Mouse (Mus musculus) stomach, embryonic 16.5 days (tissue): Measurements from ENCODE around the gene Hist1h3i. TPM values are rescaled to one million over a fixed set of nuclear protein-coding genes. Genes with fewer than 3 reads are reported as not detected.
"Not testable (repeated sequence)": the region's sequence is repeated elsewhere in the genome, so short reads cannot be mapped to it uniquely, and the experiment has no call there.

Experiments used
- ATAC-seq: fragments of 200-750 bp; cut with Nextera tagmentation; 2 replicates; pipeline ENCODE4 v1.8.0; 2017; ENCODE audit warnings: moderate number of reproducible peaks, moderate TSS enrichment; ENCODE audit not compliant: insufficient read depth, low FRiP score
- H3K27ac ChIP-seq: fragments of 300-500 bp; sonication (generic); 2 replicates; pipeline ENCODE4 v1.5.1; 2014; ENCODE audit warnings: low read length
- H3K27me3 ChIP-seq: fragments of 300-500 bp; sonication (generic); 2 replicates; pipeline ENCODE4 v1.6.1; 2014; ENCODE audit warnings: low read length, control low read depth, mixed read lengths; ENCODE audit not compliant: control insufficient read depth, insufficient read depth
- H3K36me3 ChIP-seq: fragments of 300-500 bp; sonication (generic); 2 replicates; pipeline ENCODE4 v1.6.1; 2014; ENCODE audit warnings: low read length; ENCODE audit not compliant: control insufficient read depth, insufficient read depth
- H3K4me1 ChIP-seq: fragments of 300-500 bp; sonication (generic); 2 replicates; pipeline ENCODE4 v1.6.1; 2014; ENCODE audit warnings: low read length, control low read depth, mixed read lengths; ENCODE audit not compliant: control insufficient read depth, insufficient read depth
- H3K4me2 ChIP-seq: fragments of 300-500 bp; sonication (generic); 2 replicates; pipeline ENCODE4 v1.6.1; 2014; ENCODE audit warnings: low read depth, low read length, mixed read lengths
- H3K4me3 ChIP-seq: fragments of 300-500 bp; sonication (generic); replicated peaks from 2 replicates; pipeline ENCODE4 v1.5.1; 2014; ENCODE audit warnings: mild to moderate bottlenecking, low read length
- H3K9ac ChIP-seq: fragments of 300-500 bp; sonication (generic); 2 replicates; pipeline ENCODE4 v1.6.1; 2014; ENCODE audit warnings: low read length
- H3K9me3 ChIP-seq: fragments of 300-500 bp; sonication (generic); replicated peaks from 2 replicates; pipeline ENCODE4 v1.6.1; 2016; ENCODE audit warnings: low read length, control low read depth; ENCODE audit not compliant: control insufficient read depth
- WGBS: fragments of 180-500 bp; shearing (Covaris S2); extraction: QIAGEN DNeasy Blood & Tissue Kit; methylation state at CpG from one replicate; pipeline ENCODE4 v1.1.7; 2014; 5-methylcytosine and 5-hydroxymethylcytosine counted together
- polyA plus RNA-seq: library from polyadenylated mRNA; unstranded; fragments of >200 nt; fragmentation: Nextera tagmentation; extraction: Ambion mirVana; gene quantifications from 2 replicates; pipeline ENCODE4 v1.2.1, GENCODE M21; 2015

Hist1h3i gene
- polyA plus RNA-seq, 1 experiment from 2014 or later: 94.5 TPM

DNA sequence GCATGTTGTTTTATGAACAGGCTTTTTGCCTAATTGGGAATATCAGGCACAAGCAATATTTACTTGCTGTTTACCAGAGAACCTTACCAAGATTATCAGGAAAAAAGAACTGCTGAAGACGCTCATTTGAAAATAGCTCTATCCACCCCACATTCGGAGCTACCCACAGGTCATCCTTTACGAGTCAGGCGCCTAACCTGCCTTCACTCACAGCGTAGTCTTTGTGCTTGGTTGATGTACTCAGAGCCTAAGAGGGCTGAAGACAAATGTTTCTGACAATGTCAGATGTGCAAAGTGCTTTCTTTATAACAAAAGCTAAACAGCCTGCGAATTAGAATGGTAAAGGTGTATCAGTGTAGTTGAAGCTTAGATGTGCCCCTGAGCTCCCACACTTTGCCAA is 1.1 kb upstream of the Hist1h3i start:
- WGBS: 30% methylated on average over 6 of the region's 6 CpGs
- Histone ChIP-seq H3K36me3 (no peaks in the 10 kb centered on the region), H3K9me3 (no peaks in the 10 kb centered on the region), H3K4me2 (peak overlapping the region; percentile 62), H3K9ac (peak overlapping the region; percentile 64), H3K4me3 (peak overlapping the region; percentile 40), H3K27me3 (no peaks in the 10 kb centered on the region), H3K27ac (peak overlapping the region; percentile 91), H3K4me1 (peaks cover 41% of the 10 kb centered on the region)
- no peak for ATAC-seq

DNA sequence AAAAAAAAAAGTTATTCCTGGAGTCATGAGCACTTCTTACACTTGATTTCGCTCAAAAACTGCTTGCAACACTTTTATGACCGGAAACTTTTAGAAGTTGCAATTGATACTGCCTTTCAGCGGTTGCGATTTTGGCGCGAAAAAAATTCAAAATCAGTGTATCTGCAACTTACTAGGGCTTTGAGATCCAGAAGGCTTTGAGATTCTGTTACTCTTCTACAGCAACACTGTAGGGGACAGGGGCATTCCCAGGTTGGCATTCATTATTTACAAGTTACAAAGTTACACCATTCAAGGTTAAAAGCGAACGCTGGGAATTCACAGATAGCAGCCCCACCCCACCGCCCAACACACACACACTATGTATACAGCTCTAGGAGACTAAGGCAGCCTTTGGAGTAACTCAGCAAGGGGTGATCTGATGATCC is 578 bp upstream of the Hist1h3i start:
- H3K4me3 ChIP-seq: peak overlapping the region; percentile 40
- H3K27ac ChIP-seq: peak overlapping the region; percentile 91
- peak overlapping the region; percentile 64 for H3K9ac ChIP-seq
- no peaks in the 10 kb centered on the region for H3K9me3 ChIP-seq
- peak overlapping the region; percentile 62 for H3K4me2 ChIP-seq
- H3K27me3 ChIP-seq: no peaks in the 10 kb centered on the region
- no peak for ATAC-seq
- no peaks in the 10 kb centered on the region for H3K36me3 ChIP-seq
- H3K4me1 ChIP-seq: peaks cover 41% of the 10 kb centered on the region
- under 1% methylated on average over 9 of the region's 9 CpGs for WGBS

DNA sequence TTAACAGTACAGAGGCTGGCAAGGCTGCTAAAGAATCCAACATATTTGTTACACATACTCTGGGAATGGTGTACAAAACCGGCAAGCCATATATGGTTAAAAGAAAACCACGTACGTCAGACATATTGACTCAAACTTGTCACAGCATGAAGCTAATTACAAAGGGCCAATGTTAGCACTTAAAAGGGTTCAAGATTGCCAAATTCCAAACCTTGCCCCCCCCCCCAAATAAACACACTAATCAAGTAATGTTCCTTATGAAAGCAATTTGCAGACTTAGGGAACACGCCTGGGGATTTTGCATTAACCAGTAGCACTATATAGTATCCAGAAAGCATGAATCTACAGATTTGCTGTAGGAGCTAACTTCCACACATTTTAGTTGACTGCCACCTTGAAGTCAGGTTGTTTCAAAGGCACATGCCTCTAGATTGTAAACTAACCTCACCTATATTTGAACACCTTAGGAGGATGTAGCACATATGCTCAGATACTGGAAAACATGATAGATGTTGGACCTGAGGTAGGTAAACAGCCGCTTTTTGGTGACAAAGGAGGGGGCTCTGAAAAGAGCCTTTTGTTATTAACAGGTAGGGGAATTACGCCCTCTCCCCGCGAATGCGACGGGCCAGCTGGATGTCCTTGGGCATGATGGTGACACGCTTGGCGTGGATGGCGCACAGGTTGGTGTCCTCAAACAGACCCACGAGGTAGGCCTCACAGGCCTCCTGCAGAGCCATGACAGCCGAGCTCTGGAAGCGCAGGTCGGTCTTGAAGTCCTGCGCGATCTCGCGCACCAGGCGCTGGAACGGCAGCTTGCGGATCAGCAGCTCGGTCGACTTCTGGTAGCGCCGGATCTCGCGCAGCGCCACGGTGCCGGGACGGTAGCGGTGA is 562 bp downstream of the Hist1h3i start:
- not testable (repeated sequence) for H3K9me3 ChIP-seq, H3K27me3 ChIP-seq, ATAC-seq, H3K36me3 ChIP-seq
- WGBS: 3% methylated on average over 17 of the region's 35 CpGs
- Histone ChIP-seq H3K9ac (peak overlapping the region; percentile 76), H3K27ac (peak overlapping the region; percentile 88), H3K4me2 (peak overlapping the region; percentile 62), H3K4me3 (peak overlapping the region; percentile 51), H3K4me1 (peaks cover 36% of the 10 kb centered on the region)

DNA sequence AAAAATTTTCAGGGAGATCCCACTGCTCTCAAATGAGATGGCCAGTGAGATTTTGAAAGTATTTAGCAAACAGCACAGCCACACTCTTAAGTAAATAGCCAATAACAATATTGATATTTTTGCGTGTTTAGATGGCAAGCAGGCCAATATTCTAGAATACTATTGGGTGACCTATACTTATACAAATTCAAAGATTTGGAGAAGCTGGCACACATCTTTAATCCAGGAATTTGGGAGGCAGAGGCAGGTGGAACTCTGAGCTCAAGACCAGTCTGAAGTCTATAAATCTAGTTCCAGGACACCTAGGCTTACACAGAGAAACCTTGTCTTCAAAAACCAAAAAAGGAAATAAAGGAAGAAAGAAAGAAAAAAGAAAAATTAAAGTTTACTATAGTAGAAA is 1.5 kb downstream of the Hist1h3i start:
- Histone ChIP-seq H3K4me1 (peaks cover 36% of the 10 kb centered on the region), H3K4me3 (no peak overlapping the region), H3K9ac (no peak overlapping the region), H3K36me3 (no peaks in the 10 kb centered on the region), H3K27ac (no peak overlapping the region), H3K9me3 (no peaks in the 10 kb centered on the region), H3K27me3 (no peaks in the 10 kb centered on the region), H3K4me2 (no peak overlapping the region)
- ATAC-seq: no peak
- WGBS: 85% methylated on average over 1 of the region's 1 CpGs

DNA sequence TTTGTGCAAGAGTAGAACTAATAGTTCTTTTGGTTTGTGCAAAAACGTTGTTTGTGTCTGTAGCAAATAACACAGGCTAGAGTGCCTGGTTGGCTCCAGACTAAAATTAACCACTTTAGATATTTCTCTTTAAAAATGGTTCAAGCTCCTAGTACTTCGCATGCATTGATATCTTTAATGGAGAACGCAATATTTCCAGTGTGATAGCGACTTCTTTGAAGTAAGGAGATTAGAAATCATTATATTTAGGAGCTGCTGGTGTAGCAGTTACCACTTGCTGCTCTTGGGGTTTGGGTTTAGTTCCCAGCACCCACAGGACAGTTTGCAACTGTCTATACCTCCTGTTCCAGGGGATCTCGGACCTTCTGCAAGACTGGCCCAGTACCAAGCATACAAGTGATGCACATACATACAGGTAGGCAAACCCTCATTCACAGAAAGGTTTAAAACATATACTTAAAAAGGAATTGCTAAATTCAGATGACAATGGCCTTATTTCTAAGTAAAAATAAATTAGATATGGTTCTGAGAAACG is 2.1 kb downstream of the Hist1h3i start:
- H3K9ac ChIP-seq: peak overlapping the region; percentile 85; the same call in 1 of the 2 replicates
- peak overlapping the region; percentile 96 for H3K27ac ChIP-seq
- H3K36me3 ChIP-seq: no peaks in the 10 kb centered on the region
- H3K27me3 ChIP-seq: no peaks in the 10 kb centered on the region
- H3K9me3 ChIP-seq: no peaks in the 10 kb centered on the region
- H3K4me2 ChIP-seq: peak overlapping the region; percentile 93
- WGBS: 43% methylated on average over 6 of the region's 6 CpGs
- ATAC-seq: no peak
- peak overlapping the region; percentile 52; the same call in 1 of the 2 replicates for H3K4me3 ChIP-seq
- H3K4me1 ChIP-seq: peaks cover 35% of the 10 kb centered on the region

DNA sequence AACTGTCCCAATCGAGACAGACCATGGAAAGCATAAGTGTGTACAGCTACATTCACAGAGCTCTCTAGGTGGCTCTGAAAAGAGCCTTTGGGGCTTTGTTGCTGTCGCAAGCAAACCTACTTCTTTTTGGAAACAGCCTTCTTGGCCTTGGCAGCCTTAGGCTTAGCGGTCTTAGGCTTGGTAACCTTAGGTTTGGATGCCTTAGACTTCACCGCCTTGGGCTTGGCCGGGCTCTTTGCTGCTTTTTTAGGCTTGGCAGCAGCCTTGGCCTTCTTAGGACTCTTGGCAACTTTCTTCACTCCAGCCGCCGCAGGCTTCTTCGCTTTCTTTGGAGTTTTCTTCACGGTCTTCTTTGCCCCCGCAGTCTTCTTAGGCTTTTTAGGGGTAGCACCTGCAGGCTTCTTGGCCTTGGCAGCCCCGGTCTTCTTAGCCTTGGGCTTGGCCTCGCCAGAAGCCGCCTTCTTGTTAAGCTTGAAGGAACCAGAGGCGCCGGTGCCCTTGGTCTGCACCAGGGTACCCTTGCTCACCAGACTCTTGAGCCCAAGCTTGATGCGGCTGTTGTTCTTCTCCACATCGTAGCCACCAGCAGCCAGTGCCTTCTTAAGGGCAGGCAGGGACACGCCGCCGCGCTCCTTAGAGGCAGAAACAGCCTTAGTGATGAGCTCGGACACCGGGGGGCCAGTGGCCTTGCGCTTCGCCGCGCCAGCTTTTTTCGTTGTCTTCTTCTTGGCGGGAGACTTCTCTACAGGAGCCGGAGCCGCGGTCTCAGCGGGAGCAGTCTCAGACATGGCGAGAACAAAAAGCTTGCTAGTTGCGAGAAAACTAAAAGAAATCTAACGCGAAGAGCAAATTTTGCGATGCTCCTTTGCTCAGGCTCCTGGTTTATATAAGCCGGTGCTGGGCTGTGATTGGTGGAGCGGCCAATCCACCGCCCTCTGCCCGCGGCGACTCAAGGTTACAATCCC is 3.1 kb downstream of the Hist1h3i start, which contains the start of gene Hist1h1b:
Gene Hist1h1b (minus strand): TSS at position 859 of the 965 bp plus-strand sequence.
- under 1% methylated on average over 44 of the region's 44 CpGs for WGBS
- peak; percentile 41; the same call in 1 of the 2 replicates for ATAC-seq
- Histone ChIP-seq H3K9me3 (no peaks in the 10 kb centered on the region), H3K27ac (peak within 1 kb of the TSS; percentile 96), H3K36me3 (no peaks in the 10 kb centered on the region), H3K4me2 (peak within 1 kb of the TSS; percentile 93), H3K27me3 (no peaks in the 10 kb centered on the region), H3K9ac (peak within 1 kb of the TSS; percentile 85), H3K4me3 (peak within 1 kb of the TSS; percentile 52), H3K4me1 (peaks cover 32% of the 10 kb centered on the region)

DNA sequence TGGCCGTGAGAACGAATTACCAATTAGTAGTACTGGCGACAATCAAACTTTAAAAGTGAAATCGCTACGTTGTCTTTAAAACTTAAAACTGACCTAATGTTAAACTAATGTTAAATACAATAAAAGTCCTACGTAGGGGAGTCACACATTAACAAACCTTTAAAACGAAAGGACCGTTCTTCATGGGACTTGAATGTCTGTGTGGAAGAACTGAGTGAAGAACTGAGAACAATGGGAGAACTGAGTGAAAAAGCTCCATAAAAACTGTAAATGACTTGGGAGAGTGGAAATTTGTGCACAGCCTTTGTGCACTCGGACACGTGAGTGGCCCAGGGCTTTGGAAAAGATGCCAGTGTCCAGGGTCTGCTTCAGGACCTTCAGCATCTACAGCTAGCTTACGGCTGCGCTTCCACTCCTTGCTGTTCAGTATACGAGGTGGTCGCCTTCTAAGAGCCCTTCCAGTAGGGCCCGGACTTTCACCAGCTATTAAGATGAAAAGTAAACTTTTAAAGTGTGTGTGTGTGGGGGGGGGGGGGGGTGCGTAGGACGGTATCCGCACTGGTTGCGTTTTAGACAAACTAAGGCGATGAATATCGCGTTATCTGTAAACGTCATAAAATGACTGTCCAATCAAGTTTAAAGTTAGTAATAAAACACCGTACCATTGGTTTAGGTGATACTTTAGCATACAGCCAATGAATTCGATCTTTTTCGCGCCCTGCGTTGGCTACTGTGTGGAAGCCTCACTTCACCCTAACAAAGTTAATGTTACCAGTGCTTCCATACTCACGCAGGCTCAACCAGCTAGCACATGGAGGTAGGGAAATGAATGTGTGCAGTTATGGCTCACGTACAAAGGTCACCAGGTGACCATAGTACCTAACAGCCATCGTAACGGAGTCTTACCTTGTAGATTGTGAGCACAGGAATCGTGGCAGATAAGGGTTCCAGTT is 4.1 kb downstream of the Hist1h3i start:
- peak overlapping the region; percentile 85 for H3K9ac ChIP-seq
- peak overlapping the region; percentile 96 for H3K27ac ChIP-seq
- peak; percentile 88 for ATAC-seq
- H3K27me3 ChIP-seq: no peaks in the 10 kb centered on the region
- H3K4me1 ChIP-seq: peaks cover 27% of the 10 kb centered on the region
- H3K4me3 ChIP-seq: peak overlapping the region; percentile 52
- no peaks in the 10 kb centered on the region for H3K9me3 ChIP-seq
- H3K36me3 ChIP-seq: no peaks in the 10 kb centered on the region
- 2% methylated on average over 33 of the region's 33 CpGs for WGBS
- H3K4me2 ChIP-seq: peak overlapping the region; percentile 93

DNA sequence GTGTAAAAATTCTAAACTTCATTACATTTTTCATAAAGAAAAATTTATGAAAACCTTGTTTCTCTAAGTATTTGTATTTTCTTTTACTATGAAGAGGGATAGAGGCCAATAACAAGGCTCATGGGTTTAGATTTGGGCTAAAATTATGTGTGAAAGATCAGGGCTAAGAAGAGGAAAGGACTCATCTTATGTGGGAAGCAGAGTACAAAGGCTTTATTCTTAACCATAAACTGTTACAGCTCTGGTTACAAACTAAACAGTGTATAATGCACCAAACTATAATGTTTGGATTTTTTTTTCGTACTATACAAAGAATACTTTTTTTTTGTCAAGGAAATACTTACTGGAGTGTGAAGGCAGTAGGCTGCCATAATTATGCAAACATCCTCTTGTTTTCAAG is 27.5 kb downstream of the Hist1h3i start:
- no peak overlapping the region for H3K4me3 ChIP-seq
- no peaks in the 10 kb centered on the region for H3K9me3 ChIP-seq
- peaks cover 13% of the 10 kb centered on the region for H3K4me1 ChIP-seq
- ATAC-seq: no peak
- H3K27me3 ChIP-seq: no peaks in the 10 kb centered on the region
- 69% methylated on average over 1 of the region's 1 CpGs for WGBS
- H3K27ac ChIP-seq: no peak overlapping the region
- no peak overlapping the region for H3K4me2 ChIP-seq
- H3K9ac ChIP-seq: no peak overlapping the region
- H3K36me3 ChIP-seq: no peaks in the 10 kb centered on the region
